Mouse (Mus musculus): ENCODE results near the gene Pgls. TPM values are rescaled to one million over a fixed set of nuclear protein-coding genes. Genes with fewer than 3 reads are reported as not detected.
A peak's percentile ranks its signal among the peaks of the same experiment; 100 is the strongest.

The Pgls gene
- total and polyA plus RNA-seq, 3 experiments: 58.6 to 80.4 (median 66.3) TPM

DNA sequence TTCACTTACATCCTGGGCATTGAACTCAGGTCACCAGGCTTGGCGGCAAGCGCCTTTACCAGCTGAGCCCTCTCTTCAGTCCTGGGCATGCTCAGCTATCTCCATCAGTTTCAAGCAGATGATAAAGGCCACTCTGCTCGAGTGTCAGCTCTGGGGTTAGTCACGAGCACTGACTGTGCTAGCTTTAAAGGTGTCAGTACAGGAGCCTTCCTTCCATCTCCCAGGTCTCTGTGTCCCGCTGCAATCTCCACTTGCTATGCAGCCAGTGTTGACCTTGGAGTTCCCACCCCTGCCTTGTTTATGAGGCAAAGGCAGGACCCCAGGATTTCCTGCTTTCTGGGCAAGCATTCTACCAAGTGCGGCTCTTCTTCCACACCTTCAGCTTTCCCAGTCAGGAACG is 24.4 kb upstream of the Pgls start:
- Histone ChIP-seq H3K4me3 (no peak overlapping the region), H3K79me2 (replicated peaks; ENCODE audit: control insufficient read depth, insufficient read depth, low read length) (no peaks in the 10 kb centered on the region; the same call in 1 of the 2 replicates), H3K36me3 (ENCODE audit: control insufficient read depth, insufficient read depth, low read length) (no peaks in the 10 kb centered on the region), H3K9ac (ENCODE audit: low read depth, low read length) (no peak overlapping the region), H3K27ac (peak overlapping the region; percentile 96), H3K27me3 (ENCODE audit: control insufficient read depth, insufficient read depth, low read length) (no peaks in the 10 kb centered on the region; the same call in 1 of the 2 replicates), H3K4me1 (ENCODE audit: control insufficient read depth, insufficient read depth, low read length) (peaks cover 2% of the 10 kb centered on the region)
- DNase-seq: no peak
- TF ChIP-seq CTCF (IDR thresholded peaks at IDR 0.05) (no peak), EP300 (IDR thresholded peaks at IDR 0.05; ENCODE audit: insufficient read depth, low read depth, low read length) (no peak), POLR2A (IDR thresholded peaks at IDR 0.05; ENCODE audit: insufficient read depth, low read depth, low read length) (no peak)
- 45% methylated on average over 7 of the region's 7 CpGs for WGBS
- intact Hi-C loops (cut with DNase I): no loop called here

DNA sequence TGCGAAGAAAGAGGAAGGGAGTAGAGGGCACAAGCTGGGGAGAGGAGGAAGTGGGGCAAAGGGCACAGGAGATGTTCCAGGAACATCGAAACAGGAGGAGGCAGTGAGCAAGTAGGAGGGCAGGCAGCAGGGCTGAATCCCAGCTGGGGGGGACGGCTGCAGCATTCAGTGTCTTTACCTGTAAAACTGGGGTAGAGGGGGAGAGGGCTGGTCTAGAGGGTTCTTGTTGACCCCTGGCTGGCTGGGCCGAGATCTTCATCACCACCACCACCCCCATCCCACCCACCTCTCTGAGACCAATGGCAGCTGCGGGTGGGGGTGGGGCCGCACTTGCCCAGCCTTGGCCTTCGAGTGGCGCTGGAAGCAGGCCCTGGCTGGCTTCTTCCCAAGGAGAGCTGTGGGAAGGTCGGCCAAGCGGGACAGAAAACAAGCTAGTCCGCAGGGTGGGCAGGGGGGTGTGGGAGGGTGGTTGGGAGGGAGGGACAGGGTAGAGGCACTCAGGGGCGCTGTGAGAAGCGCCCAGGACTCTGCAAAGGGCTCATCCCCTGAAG is 23.5 kb upstream of the Pgls start, which contains the start of gene Slc27a1:
TSS of gene Slc27a1 (plus strand) at position 496 of the 551 bp plus-strand sequence.
- intact Hi-C loops (cut with DNase I): no loop called here
- TF ChIP-seq POLR2A (IDR thresholded peaks at IDR 0.05; ENCODE audit: insufficient read depth, low read depth, low read length) (no peak; the same call in 1 of the 2 replicates), CTCF (IDR thresholded peaks at IDR 0.05) (no peak), EP300 (IDR thresholded peaks at IDR 0.05; ENCODE audit: insufficient read depth, low read depth, low read length) (no peak)
- WGBS: 18% methylated on average over 13 of the region's 13 CpGs
- Histone ChIP-seq H3K4me3 (peak within 1 kb of the TSS; percentile 64), H3K79me2 (replicated peaks; ENCODE audit: control insufficient read depth, insufficient read depth, low read length) (no peaks in the 10 kb centered on the region; the same call in 1 of the 2 replicates), H3K27ac (peak within 1 kb of the TSS; percentile 96), H3K4me1 (ENCODE audit: control insufficient read depth, insufficient read depth, low read length) (peaks cover 4% of the 10 kb centered on the region), H3K27me3 (ENCODE audit: control insufficient read depth, insufficient read depth, low read length) (no peaks in the 10 kb centered on the region), H3K36me3 (ENCODE audit: control insufficient read depth, insufficient read depth, low read length) (no peaks in the 10 kb centered on the region), H3K9ac (ENCODE audit: low read depth, low read length) (peak within 1 kb of the TSS; percentile 67)
- peak; percentile 84 to 87 for DNase-seq

DNA sequence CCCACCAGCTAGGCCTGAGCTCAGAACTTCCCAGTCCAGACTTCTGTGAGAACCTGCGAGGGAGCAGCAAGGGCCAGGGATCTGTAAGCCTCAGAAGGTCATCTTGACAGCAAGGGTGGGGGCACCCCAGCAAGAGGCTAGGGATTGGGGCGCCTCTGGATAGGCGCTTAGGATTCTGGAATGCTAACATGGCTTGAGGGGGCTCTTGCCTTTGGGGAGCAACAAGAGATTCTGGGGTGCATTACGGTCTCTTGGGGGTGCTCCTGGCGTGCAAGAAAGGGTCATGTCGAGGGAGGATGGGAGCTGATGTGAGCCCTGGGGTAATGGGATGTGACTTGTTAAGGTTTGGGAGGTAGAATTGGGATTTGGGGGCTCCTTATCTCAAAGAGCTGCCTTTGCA is 23.0 kb upstream of the Pgls start:
- WGBS: 33% methylated on average over 6 of the region's 6 CpGs
- Histone ChIP-seq H3K79me2 (replicated peaks; ENCODE audit: control insufficient read depth, insufficient read depth, low read length) (no peaks in the 10 kb centered on the region; the same call in 1 of the 2 replicates), H3K4me1 (ENCODE audit: control insufficient read depth, insufficient read depth, low read length) (peaks cover 4% of the 10 kb centered on the region), H3K27me3 (ENCODE audit: control insufficient read depth, insufficient read depth, low read length) (no peaks in the 10 kb centered on the region), H3K9ac (ENCODE audit: low read depth, low read length) (peak overlapping the region; percentile 67), H3K4me3 (peak overlapping the region; percentile 64), H3K36me3 (ENCODE audit: control insufficient read depth, insufficient read depth, low read length) (no peaks in the 10 kb centered on the region), H3K27ac (peak overlapping the region; percentile 96)
- intact Hi-C loops (cut with DNase I): no loop called here
- TF ChIP-seq POLR2A (IDR thresholded peaks at IDR 0.05; ENCODE audit: insufficient read depth, low read depth, low read length): no peak
- TF ChIP-seq CTCF (IDR thresholded peaks at IDR 0.05): no peak
- TF ChIP-seq EP300 (IDR thresholded peaks at IDR 0.05; ENCODE audit: insufficient read depth, low read depth, low read length): no peak
- DNase-seq: no peak

DNA sequence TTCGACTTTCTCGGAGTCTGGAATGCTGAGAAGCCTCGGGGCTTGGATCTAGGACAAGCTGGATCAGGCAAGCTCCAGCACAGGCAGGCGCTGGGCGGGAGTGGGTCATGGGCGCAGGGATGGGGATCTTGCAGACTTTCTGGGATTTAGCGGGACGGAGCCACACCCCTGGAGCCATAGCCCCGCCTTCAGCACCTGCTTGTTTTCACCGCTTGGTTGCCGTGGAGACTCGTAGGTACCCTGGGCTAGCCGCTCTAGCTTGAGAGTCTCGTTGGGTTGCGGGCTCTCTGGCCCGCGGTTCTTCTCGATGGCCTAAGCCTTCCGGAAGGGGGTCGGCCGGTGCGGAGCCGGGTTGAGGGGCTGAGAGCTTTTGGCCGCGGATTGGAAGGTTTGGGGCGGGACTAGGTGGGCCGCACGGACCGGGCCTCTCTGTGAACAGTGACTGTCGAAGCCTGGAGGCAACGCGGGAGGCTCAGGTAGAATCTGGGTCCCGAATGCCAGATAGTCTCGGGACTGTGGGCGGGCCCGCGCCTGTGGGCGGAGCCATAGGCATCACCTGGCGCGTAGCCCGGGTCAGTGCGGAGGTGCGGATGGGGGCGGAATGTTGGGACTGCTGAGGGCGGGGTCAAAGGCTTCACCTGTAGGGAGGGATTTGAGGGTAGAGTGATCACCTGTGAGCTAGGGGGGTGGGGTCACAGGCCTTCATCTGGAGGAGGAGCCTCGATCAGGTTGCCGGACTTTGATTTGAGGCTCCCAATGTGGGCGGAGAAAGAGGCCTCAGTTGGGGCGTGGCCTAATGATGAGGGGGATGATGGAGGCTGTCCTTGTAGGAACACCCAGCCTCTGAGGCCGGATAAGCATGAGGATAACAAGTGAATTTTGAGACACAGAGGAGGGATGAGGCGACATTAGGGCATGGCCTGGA is 22.3 kb upstream of the Pgls start:
- Histone ChIP-seq H3K27me3 (ENCODE audit: control insufficient read depth, insufficient read depth, low read length) (no peaks in the 10 kb centered on the region), H3K4me3 (peak overlapping the region; percentile 64), H3K27ac (peak overlapping the region; percentile 96), H3K79me2 (replicated peaks; ENCODE audit: control insufficient read depth, insufficient read depth, low read length) (no peaks in the 10 kb centered on the region; the same call in 1 of the 2 replicates), H3K9ac (ENCODE audit: low read depth, low read length) (peak overlapping the region; percentile 67), H3K4me1 (ENCODE audit: control insufficient read depth, insufficient read depth, low read length) (peaks cover 4% of the 10 kb centered on the region), H3K36me3 (ENCODE audit: control insufficient read depth, insufficient read depth, low read length) (no peaks in the 10 kb centered on the region)
- 5% methylated on average over 51 of the region's 51 CpGs for WGBS
- intact Hi-C loops (cut with DNase I): no loop called here
- DNase-seq: peak; percentile 83 to 88
- TF ChIP-seq CTCF (IDR thresholded peaks at IDR 0.05) (no peak), POLR2A (IDR thresholded peaks at IDR 0.05; ENCODE audit: insufficient read depth, low read depth, low read length) (peak; percentile 15), EP300 (IDR thresholded peaks at IDR 0.05; ENCODE audit: insufficient read depth, low read depth, low read length) (0 out of 2 replicates have a peak, but pooled peaks have one; percentile 7)

DNA sequence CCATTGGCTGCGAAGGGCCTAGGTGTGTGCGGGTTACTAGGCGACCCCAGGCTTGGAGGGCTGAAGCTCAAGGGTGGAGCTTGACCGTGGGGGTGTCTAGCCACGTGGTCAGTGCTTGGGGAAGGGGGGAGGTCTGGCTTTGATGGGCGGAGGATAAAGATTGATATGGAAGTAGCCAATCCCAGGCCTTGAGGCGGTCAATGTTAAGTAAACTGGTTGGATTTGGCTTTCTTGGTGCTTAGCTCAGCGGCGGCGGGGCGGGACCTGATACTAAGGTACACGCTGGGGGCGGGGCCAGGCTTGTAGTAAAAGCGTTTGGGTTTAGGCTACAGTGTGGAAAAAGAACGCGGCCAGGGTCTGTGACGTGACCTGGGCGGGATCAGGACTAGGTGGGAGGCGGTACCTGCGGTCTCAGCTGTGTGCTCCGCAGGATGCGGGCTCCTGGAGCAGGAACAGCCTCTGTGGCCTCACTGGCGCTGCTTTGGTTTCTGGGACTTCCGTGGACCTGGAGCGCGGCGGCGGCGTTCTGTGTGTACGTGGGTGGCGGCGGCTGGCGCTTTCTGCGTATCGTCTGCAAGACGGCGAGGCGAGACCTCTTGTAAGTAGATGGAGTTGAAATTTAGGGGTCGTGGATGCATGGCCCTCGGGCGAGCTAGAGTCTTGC is 21.6 kb upstream of the Pgls start:
- Histone ChIP-seq H3K27me3 (ENCODE audit: control insufficient read depth, insufficient read depth, low read length) (no peaks in the 10 kb centered on the region), H3K36me3 (ENCODE audit: control insufficient read depth, insufficient read depth, low read length) (no peaks in the 10 kb centered on the region), H3K27ac (peak overlapping the region; percentile 96), H3K4me3 (peak overlapping the region; percentile 64), H3K4me1 (ENCODE audit: control insufficient read depth, insufficient read depth, low read length) (peaks cover 4% of the 10 kb centered on the region), H3K79me2 (replicated peaks; ENCODE audit: control insufficient read depth, insufficient read depth, low read length) (no peaks in the 10 kb centered on the region; the same call in 1 of the 2 replicates), H3K9ac (ENCODE audit: low read depth, low read length) (peak overlapping the region; percentile 62)
- WGBS: 2% methylated on average over 41 of the region's 41 CpGs
- TF ChIP-seq POLR2A (IDR thresholded peaks at IDR 0.05; ENCODE audit: insufficient read depth, low read depth, low read length) (no peak), EP300 (IDR thresholded peaks at IDR 0.05; ENCODE audit: insufficient read depth, low read depth, low read length) (0 out of 2 replicates have a peak, but pooled peaks have one; percentile 22)
- intact Hi-C loops (cut with DNase I): no loop called here
- DNase-seq: peak in 1 of 2 experiments; percentile 90

All from heart, adult 2 months (tissue).